Mouse (Mus musculus) adrenal gland, postnatal 0 days (tissue): Measurements from ENCODE around the gene Krtap4-1. TPM values are rescaled to one million over a fixed set of nuclear protein-coding genes. Genes with fewer than 3 reads are reported as not detected.

Experiments used
- polyA plus RNA-seq: library from polyadenylated mRNA; unstranded; fragments of >200 nt; fragmentation: Nextera tagmentation; extraction: Ambion mirVana; gene quantifications from 2 replicates; pipeline ENCODE4 v1.2.1, GENCODE M21; 2015

Gene Krtap4-1
- not detected in 2 replicates for polyA plus RNA-seq

DNA sequence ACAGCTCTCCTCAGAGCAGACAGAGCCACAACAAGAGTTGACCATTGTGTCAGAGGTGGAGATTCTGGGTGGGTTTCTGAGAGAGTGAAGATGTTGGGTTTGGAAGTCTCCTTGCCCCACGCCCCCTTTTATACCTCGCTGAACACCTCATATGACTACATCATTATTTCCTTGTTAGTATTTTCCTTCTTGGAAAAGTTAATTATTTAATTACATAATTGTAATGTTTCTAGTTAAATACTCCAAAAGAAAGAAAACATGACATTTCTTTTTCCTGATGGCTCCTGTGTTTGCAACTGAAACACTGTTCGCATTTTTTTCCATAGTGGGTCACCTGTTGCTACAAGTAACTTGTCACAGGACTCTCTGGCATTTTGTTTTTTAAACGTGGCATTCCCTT lies at the start of gene Krtap4-1:
TSS of gene Krtap4-1 (minus strand) at position 101 of the 400 bp plus-strand sequence.

DNA sequence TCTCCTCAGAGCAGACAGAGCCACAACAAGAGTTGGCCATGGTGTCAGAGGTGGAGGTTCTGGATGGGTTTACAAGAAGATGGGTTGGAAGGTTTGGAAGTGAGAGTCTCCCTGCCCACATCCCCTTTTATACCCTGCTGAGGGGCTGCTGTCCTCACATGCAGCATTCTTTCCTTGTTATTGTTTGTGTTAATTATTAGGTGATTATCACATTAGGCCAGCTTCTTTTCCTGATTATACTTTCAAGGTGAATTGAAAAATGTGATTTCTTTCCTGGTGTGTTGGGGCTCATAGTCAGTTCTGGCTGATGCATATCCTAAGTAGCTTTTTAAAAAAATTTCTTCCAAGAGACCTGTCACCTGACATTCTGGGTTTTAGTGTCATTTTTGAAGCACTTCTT lies 37.8 kb upstream of the Krtap4-1 start, which contains the start of gene Krtap4-6:
TSS of gene Krtap4-6 (minus strand) at position 101 of the 400 bp plus-strand sequence.

DNA sequence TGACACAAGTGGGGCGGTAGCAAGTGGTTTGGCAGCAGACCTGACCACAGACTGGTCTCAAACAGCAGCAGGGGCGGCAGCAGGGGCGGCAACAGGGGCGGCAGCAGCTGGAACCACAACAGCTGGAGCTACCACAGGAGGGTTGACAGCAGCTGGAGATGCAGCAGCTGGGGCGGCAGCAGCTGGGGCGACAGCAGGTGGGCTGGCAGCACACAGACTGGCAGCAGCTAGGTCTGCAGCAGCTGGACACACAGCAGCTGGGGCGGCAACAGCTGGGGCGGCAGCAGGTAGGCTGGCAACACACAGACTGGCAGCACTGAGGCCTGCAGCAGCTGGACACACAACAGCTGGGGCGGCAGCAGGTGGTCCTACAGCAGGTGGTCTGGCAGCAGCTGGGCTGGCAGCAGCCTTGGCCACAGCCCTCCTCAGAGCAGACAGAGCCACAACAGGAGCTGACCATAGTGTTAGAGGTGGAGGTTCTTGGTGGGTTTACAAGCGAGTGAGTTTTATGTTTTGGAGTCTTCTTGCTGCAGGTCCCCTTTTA lies 30.5 kb upstream of the Krtap4-1 start, which contains the start of gene Gm11563:
TSS of gene Gm11563 (minus strand) at position 494 of the 544 bp plus-strand sequence.

DNA sequence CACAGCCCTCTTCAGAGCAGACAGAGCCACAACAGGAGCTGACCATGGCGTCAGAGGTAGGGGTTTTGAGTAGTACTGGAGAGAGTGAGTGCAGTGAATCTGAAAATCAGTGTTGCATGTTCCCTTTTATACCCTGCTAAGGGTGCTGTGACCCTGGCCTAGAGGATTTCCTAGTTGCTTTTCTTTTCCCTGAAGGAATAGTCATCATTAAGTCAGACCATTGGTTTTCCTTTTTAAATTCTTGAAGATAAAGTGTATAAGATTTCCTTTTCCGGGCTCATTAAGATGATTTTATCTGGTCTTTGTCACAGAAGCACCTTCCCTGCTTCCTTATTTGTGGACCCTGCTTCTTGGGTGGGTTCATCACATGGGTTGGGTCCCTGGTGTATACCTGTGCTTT lies 22.1 kb upstream of the Krtap4-1 start, which contains the start of gene Gm11555:
TSS of gene Gm11555 (minus strand) at position 101 of the 400 bp plus-strand sequence.

DNA sequence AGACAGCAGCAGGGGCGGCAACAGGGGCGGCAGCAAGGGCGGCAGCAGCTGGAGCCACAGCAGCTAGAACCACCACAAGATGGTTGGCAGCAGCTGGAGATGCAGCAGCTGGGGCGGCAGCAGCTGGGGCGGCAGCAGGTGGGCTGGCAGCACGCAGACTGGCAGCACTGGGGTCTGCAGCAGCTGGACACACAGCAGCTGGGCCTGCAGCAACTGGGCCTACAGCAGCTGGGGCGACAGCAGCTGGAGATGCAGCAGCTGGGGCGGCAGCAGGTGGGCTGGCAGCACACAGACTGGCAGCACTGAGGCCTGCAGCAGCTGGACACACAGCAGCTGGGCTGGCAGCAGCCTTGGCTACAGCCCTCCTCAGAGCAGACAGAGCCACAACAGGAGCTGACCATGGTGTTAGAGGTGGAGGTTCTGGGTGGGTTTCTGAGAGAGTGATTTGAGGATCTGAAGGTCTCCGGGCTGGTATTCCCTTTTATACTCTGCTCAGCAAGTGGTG lies 15.6 kb upstream of the Krtap4-1 start, which contains the start of gene Krtap4-7:
TSS of gene Krtap4-7 (minus strand) at position 455 of the 505 bp plus-strand sequence.

DNA sequence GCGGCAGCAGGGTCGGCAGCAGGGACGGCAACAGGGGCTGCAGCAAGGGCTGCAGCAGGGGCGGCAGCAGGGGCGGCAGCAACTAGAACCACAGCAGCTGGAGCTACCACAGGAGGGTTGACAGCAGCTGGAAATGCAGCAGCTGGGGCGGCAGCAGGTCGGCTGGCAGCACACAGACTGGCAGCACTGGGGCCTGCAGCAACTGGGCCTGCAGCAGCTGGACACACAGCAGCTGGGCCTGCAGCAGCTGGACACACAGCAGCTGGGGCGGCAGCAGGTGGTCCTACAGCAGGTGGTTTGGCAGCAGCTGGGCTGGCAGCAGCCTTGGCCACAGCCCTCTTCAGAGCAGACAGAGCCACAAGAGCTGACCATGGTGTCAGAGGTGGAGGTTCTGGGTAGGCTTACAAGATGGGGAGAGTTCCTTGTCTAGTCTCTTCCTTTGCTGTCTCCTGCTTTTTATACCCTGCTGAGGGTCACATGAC lies 6.7 kb upstream of the Krtap4-1 start, which contains the start of gene Krtap4-2:
TSS of gene Krtap4-2 (minus strand) at position 432 of the 482 bp plus-strand sequence.

DNA sequence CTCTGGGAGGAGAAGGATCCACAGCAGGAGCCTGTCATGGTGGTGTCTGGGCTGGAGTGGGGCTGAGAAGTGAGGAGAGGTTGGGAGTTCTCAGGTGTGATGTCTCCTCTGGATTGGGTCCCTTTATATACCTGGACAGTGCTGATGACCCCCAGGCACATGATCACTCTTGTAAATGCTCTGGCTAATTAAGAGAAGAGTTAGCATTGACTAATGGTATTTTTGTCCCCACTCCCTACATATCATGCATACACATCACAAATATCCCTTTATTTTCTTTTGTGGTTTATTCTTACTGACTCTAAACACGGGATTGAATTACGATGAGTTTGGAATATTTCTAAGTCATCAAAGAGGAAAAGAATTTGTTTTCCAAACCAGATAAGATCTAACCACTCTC lies 7.7 kb downstream of the Krtap4-1 start, which contains the start of gene Gm11562:
TSS of gene Gm11562 (minus strand) at position 101 of the 400 bp plus-strand sequence.

DNA sequence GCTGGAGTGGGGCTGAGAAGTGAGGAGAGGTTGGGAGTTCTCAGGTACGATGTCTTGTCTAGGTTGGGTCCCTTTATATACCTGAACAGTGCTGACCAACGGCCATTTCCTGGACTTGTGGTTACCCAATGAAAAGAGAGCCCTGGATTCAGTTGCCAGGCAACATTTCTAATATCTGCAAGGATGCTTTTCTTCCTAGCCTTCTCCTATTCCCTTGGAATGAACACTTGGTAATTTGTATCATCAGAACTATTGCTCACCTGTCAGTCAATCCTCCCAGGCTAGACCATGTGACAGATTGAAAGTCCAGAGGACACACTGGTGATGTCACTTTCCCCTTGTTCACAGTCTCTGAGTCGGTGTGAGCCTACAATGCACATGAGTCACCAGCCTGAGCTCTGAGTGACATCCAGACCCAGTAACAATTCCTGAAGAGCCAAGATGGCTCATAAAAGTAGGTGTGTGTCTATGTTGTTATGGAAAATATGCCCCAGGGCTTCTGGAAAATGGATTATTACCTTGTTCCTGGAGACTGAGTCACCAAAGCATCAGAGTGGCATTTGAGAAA lies 13.2 kb downstream of the Krtap4-1 start, which contains the start of gene Krtap2-4:
TSS of gene Krtap2-4 (minus strand) at position 51 of the 568 bp plus-strand sequence.

DNA sequence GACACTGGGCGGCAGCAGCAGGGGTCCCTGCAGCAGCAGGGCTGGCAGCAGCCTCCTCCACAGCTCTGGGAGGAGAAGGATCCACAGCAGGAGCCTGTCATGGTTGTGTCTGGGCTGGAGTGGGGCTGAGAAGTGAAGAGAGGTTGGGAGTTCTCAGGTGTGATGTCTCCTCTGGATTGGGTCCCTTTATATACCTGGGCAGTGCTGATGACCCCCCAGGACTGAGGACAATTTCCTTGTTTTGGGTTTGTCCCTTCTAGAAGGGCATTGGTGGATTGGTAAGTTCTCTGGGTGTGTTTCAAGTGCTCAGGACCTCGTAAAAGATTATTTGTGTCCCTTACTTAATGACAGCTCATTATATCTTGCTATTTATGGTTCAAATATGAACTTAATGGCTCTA lies 17.9 kb downstream of the Krtap4-1 start, which contains the start of gene Gm11937:
TSS of gene Gm11937 (minus strand) at position 101 of the 400 bp plus-strand sequence.

DNA sequence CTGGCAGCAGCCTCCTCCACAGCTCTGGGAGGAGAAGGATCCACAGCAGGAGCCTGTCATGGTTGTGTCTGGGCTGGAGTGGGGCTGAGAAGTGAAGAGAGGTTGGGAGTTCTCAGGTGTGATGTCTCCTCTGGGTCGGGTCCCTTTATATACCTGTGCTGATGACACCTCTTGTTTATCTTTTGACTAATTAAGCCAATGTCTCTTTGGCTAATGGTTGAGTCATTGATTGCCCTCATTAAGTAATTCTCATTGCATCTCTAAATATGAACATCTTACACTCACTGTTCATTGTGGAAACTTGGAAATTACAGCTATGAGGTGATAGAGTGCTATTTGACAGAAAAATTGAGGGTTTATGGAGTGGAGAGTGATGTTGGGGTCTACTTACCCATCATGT lies 24.8 kb downstream of the Krtap4-1 start, which contains the start of gene Gm11938:
TSS of gene Gm11938 (minus strand) at position 101 of the 400 bp plus-strand sequence.

DNA sequence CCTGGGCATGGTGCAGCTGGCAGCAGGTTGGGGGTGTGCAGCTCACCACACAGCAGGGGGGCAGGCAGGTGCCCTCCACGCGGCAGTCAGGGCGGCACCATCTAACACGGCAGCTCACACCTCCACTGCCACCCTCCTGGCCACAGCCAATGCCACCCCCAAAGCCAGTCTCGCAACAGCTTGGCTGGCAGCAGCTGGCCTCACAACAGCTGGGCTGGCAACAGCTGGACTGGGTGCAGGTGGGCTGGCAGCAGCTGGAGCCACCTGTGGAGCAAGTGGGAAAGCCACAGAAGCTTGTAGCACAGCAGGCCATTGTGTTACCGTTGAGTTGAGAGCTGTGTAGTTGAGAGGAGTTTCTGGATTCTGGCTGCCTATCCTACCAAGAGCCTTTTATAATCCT lies 30.3 kb downstream of the Krtap4-1 start, which contains the start of gene Krtap9-3:
TSS of gene Krtap9-3 (minus strand) at position 364 of the 400 bp plus-strand sequence.

DNA sequence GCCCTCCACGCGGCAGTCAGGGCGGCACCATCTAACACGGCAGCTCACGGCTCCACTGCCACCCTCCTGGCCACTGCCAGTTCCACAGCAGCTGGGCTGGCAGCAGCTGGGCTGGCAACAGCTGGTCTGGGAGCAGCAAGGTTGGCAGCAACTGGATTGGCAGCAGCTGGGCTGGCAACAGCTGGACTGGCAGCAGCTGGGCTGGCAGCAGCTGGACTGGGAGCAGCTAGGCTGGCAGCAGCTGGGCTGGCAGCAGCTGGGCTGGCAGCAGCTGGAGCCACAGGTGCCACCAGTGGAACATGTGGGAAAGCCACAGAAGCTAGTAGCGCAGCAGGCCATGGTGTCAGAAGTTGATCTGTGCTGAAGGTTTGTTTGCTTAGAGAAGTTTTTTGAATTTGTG lies 37.1 kb downstream of the Krtap4-1 start, which contains the start of gene Krtap1-3:
TSS of gene Krtap1-3 (minus strand) at position 359 of the 400 bp plus-strand sequence.

DNA sequence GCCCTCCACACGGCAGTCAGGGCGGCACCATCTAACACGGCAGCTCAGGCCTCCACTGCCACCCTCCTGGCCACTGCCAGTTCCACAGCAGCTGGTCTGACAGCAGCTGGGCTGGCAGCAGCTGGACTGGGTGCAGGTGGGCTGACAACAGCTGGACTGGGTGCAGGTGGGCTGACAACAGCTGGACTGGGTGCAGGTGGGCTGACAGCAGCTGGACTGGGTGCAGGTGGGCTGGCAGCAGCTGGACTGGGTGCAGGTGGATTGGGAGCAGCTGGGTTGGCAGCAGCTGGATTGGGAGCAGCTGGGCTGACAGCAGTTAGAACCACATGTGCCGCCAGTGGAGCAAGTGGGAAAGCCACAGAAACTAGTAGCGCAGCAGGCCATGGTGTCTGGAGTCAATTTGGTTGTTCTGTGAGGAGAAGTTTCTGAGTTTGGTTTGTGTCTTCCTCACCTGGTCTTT lies 44.8 kb downstream of the Krtap4-1 start, which contains the start of gene Krtap1-4:
TSS of gene Krtap1-4 (minus strand) at position 410 of the 460 bp plus-strand sequence.

DNA sequence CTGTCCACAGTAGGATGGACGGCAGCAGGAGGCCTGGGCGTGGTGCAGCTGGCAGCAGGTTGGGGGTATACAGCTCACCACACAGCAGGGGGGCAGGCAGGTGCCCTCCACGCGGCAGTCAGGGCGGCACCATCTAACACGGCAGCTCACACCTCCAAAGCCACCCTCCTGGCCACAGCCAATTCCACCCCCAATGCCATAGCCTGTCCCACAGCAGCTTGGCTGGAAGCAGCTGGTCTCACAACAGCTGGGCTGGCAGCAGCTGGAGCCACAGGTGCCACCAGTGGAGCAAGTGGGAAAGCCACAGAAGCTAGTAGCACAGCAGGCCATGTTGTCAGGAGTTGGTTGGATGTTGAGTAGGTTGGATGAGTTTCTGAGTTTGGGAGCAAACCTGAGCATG lies 47.4 kb downstream of the Krtap4-1 start, which contains the start of gene Krtap1-5:
TSS of gene Krtap1-5 (minus strand) at position 381 of the 400 bp plus-strand sequence.

Other genes starting within 250 kb of the Krtap4-1 start
- 34.8 and 42.7 TPM in 2 replicates for gene Krt10, start 238.9 kb downstream of the Krtap4-1 start, polyA plus RNA-seq
- not detected in 2 replicates for gene Krt12, start 206.0 kb downstream of the Krtap4-1 start, polyA plus RNA-seq
- gene Krt20, start 190.1 kb downstream of the Krtap4-1 start, polyA plus RNA-seq, result 1.3 and 3.1 TPM in 2 replicates
- 1.7 and 3.0 TPM in 2 replicates for gene Krt23, start 135.1 kb downstream of the Krtap4-1 start, polyA plus RNA-seq
- gene Krt39, start 106.9 kb downstream of the Krtap4-1 start, polyA plus RNA-seq, result not detected in 2 replicates
- not detected in 2 replicates for gene Krt40, start 85.1 kb downstream of the Krtap4-1 start, polyA plus RNA-seq
- gene Krtap3-3, start 77.4 kb downstream of the Krtap4-1 start, polyA plus RNA-seq, result not detected in 2 replicates
- not detected in 2 replicates for gene Krtap3-2, start 71.4 kb downstream of the Krtap4-1 start, polyA plus RNA-seq
- gene Gm11939, start 68.8 kb downstream of the Krtap4-1 start, polyA plus RNA-seq, result not detected in 2 replicates
- gene Krtap3-1, start 61.6 kb downstream of the Krtap4-1 start, polyA plus RNA-seq, result not detected in 2 replicates
- gene Krtap1-5, start 47.2 kb downstream of the Krtap4-1 start, polyA plus RNA-seq, result not detected in 2 replicates
- gene Krtap1-4, start 44.6 kb downstream of the Krtap4-1 start, polyA plus RNA-seq, result not detected in 2 replicates
- gene Krtap1-3, start 36.9 kb downstream of the Krtap4-1 start, polyA plus RNA-seq, result not detected in 2 replicates
- not detected in 2 replicates for gene Krtap9-3, start 30.1 kb downstream of the Krtap4-1 start, polyA plus RNA-seq
- not detected in 2 replicates for gene Gm11938, start 24.9 kb downstream of the Krtap4-1 start, polyA plus RNA-seq
- gene Gm11937, start 18.0 kb downstream of the Krtap4-1 start, polyA plus RNA-seq, result not detected in 2 replicates
- not detected in 2 replicates for gene Krtap2-4, start 13.4 kb downstream of the Krtap4-1 start, polyA plus RNA-seq
- gene Gm11562, start 7.8 kb downstream of the Krtap4-1 start, polyA plus RNA-seq, result not detected in 2 replicates
- not detected in 2 replicates for gene Krtap4-2, start 6.8 kb upstream of the Krtap4-1 start, polyA plus RNA-seq
- not detected in 2 replicates for gene Krtap4-7, start 15.9 kb upstream of the Krtap4-1 start, polyA plus RNA-seq
- not detected in 2 replicates for gene Gm11555, start 22.0 kb upstream of the Krtap4-1 start, polyA plus RNA-seq
- gene Gm11563, start 30.7 kb upstream of the Krtap4-1 start, polyA plus RNA-seq, result not detected in 2 replicates
- not detected in 2 replicates for gene Krtap4-6, start 37.7 kb upstream of the Krtap4-1 start, polyA plus RNA-seq
- gene Gm14190, start 62.5 kb upstream of the Krtap4-1 start, polyA plus RNA-seq, result not detected in 2 replicates
- gene Gm14180, start 106.1 kb upstream of the Krtap4-1 start, polyA plus RNA-seq, result not detected in 2 replicates
- not detected in 2 replicates for gene Gm11595, start 144.7 kb upstream of the Krtap4-1 start, polyA plus RNA-seq
- not detected in 2 replicates for gene Krtap4-8, start 152.5 kb upstream of the Krtap4-1 start, polyA plus RNA-seq
- gene Krtap4-9, start 157.0 kb upstream of the Krtap4-1 start, polyA plus RNA-seq, result not detected in 2 replicates
- gene Gm11596, start 165.2 kb upstream of the Krtap4-1 start, polyA plus RNA-seq, result not detected in 2 replicates
- gene Gm11569, start 170.7 kb upstream of the Krtap4-1 start, polyA plus RNA-seq, result not detected in 2 replicates
- gene Gm11554, start 176.2 kb upstream of the Krtap4-1 start, polyA plus RNA-seq, result not detected in 2 replicates
- not detected in 2 replicates for gene Krtap4-13, start 181.7 kb upstream of the Krtap4-1 start, polyA plus RNA-seq
- gene Gm11564, start 187.4 kb upstream of the Krtap4-1 start, polyA plus RNA-seq, result not detected in 2 replicates
- not detected in 2 replicates for gene 2300003K06Rik, start 209.8 kb upstream of the Krtap4-1 start, polyA plus RNA-seq
- not detected in 2 replicates for gene Krtap4-16, start 223.4 kb upstream of the Krtap4-1 start, polyA plus RNA-seq
- not detected in 2 replicates for gene Gm11568, start 229.7 kb upstream of the Krtap4-1 start, polyA plus RNA-seq
- gene Gm11559, start 236.2 kb upstream of the Krtap4-1 start, polyA plus RNA-seq, result not detected in 2 replicates
- not detected in 2 replicates for gene Krtap9-1, start 245.2 kb upstream of the Krtap4-1 start, polyA plus RNA-seq